Mouse (Mus musculus) forebrain, embryonic 15.5 days (tissue): ENCODE data around the gene Smoc2. TPM values are rescaled to one million over a fixed set of nuclear protein-coding genes. Genes with fewer than 3 reads are reported as not detected.
A peak's percentile ranks its signal among the peaks of the same experiment; 100 is the strongest.

Experiments
- ATAC-seq: fragments of 200-750 bp; cut with Nextera tagmentation; replicated peaks from 2 replicates; pipeline ENCODE4 v1.8.0; 2017; ENCODE audit warnings: mild to moderate bottlenecking, moderate TSS enrichment, moderate library complexity
- H3K27ac ChIP-seq: fragments of 300-500 bp; sonication (generic); replicated peaks from 2 replicates; pipeline ENCODE4 v1.5.1; 2015; ENCODE audit warnings: mild to moderate bottlenecking, inconsistent platforms
- H3K27me3 ChIP-seq: fragments of 300-500 bp; sonication (generic); 2 replicates; pipeline ENCODE4 v1.6.1; 2015; ENCODE audit warnings: inconsistent platforms
- H3K36me3 ChIP-seq: fragments of 300-500 bp; sonication (generic); 2 replicates; pipeline ENCODE4 v1.6.1; 2015; ENCODE audit warnings: mild to moderate bottlenecking, inconsistent platforms
- H3K4me1 ChIP-seq: fragments of 300-500 bp; sonication (generic); 2 replicates; pipeline ENCODE4 v1.6.1; 2015; ENCODE audit warnings: inconsistent platforms
- H3K4me2 ChIP-seq: fragments of 300-500 bp; sonication (generic); replicated peaks from 2 replicates; pipeline ENCODE4 v1.6.1; 2015; ENCODE audit warnings: mild to moderate bottlenecking, inconsistent platforms
- H3K4me3 ChIP-seq: fragments of 300-500 bp; sonication (generic); 2 replicates; pipeline ENCODE4 v1.5.1; 2015; ENCODE audit warnings: mild to moderate bottlenecking, inconsistent platforms
- H3K9ac ChIP-seq: fragments of 300-500 bp; sonication (generic); replicated peaks from 2 replicates; pipeline ENCODE4 v1.6.1; 2015; ENCODE audit warnings: mild to moderate bottlenecking, inconsistent platforms
- H3K9me3 ChIP-seq: fragments of 300-500 bp; sonication (generic); 2 replicates; pipeline ENCODE4 v1.6.1; 2016; ENCODE audit warnings: inconsistent platforms
- WGBS: fragments of 180-500 bp; shearing (Covaris S2); methylation state at CpG from one replicate; pipeline ENCODE4 v1.1.7; 2015; ENCODE audit warnings: mixed read lengths; 5-methylcytosine and 5-hydroxymethylcytosine counted together
- polyA plus RNA-seq: library from polyadenylated mRNA; unstranded; fragments of >200 nt; fragmentation: Nextera tagmentation; extraction: Ambion mirVana; gene quantifications from 2 replicates; pipeline ENCODE4 v1.2.1, GENCODE M21; 2015

The Smoc2 gene
- polyA plus RNA-seq, 1 experiment from 2014 or later, result 1.4 TPM

GRCm38 (mm10) chr17:14370476-14370875 is 91.2 kb downstream of the Smoc2 start:
- peak; percentile 87 for ATAC-seq
- Histone ChIP-seq H3K27me3 (no peaks in the 10 kb centered on the region), H3K36me3 (no peaks in the 10 kb centered on the region), H3K4me1 (peaks cover 4% of the 10 kb centered on the region), H3K9ac (no peak overlapping the region), H3K9me3 (no peaks in the 10 kb centered on the region), H3K27ac (0 out of 2 replicates have a peak overlapping the region, but pooled peaks have one; percentile 32), H3K4me3 (no peak overlapping the region), H3K4me2 (no peak overlapping the region)
- WGBS, result 73% methylated on average over 5 of the region's 5 CpGs

GRCm38 (mm10) chr17:14371606-14372005 is 92.3 kb downstream of the Smoc2 start:
- no peak overlapping the region for H3K4me3 ChIP-seq
- no peak overlapping the region for H3K4me2 ChIP-seq
- no peak for ATAC-seq
- H3K9me3 ChIP-seq, result no peaks in the 10 kb centered on the region
- peaks cover 4% of the 10 kb centered on the region for H3K4me1 ChIP-seq
- WGBS, result 87% methylated on average over 6 of the region's 6 CpGs
- H3K27ac ChIP-seq, result no peak overlapping the region
- H3K27me3 ChIP-seq, result no peaks in the 10 kb centered on the region
- no peaks in the 10 kb centered on the region for H3K36me3 ChIP-seq
- H3K9ac ChIP-seq, result no peak overlapping the region

GRCm38 (mm10) chr17:14372324-14373145 is 93.2 kb downstream of the Smoc2 start:
- Histone ChIP-seq H3K27me3 (no peaks in the 10 kb centered on the region), H3K36me3 (no peaks in the 10 kb centered on the region), H3K9ac (no peak overlapping the region), H3K9me3 (no peaks in the 10 kb centered on the region), H3K4me1 (peaks cover 4% of the 10 kb centered on the region), H3K4me3 (no peak overlapping the region), H3K27ac (no peak overlapping the region), H3K4me2 (no peak overlapping the region)
- 0 out of 2 replicates have a peak, but pooled peaks have one; percentile 5 for ATAC-seq
- 59% methylated on average over 25 of the region's 25 CpGs for WGBS

GRCm38 (mm10) chr17:14378692-14379446 is 99.6 kb downstream of the Smoc2 start:
- 0 out of 2 replicates have a peak overlapping the region, but pooled peaks have one; percentile 29 for H3K27ac ChIP-seq
- H3K4me3 ChIP-seq, result no peak overlapping the region
- 61% methylated on average over 17 of the region's 17 CpGs for WGBS
- no peak overlapping the region for H3K4me2 ChIP-seq
- H3K9me3 ChIP-seq, result no peaks in the 10 kb centered on the region
- H3K36me3 ChIP-seq, result no peaks in the 10 kb centered on the region
- no peaks in the 10 kb centered on the region for H3K27me3 ChIP-seq
- no peak overlapping the region for H3K9ac ChIP-seq
- peak; percentile 44; the same call in 1 of the 2 replicates for ATAC-seq
- 0 out of 2 replicates have a peak, but pooled peaks cover 6% of the 10 kb centered on the region for H3K4me1 ChIP-seq

GRCm38 (mm10) chr17:14379518-14379917 is 100.2 kb downstream of the Smoc2 start:
- Histone ChIP-seq H3K27me3 (no peaks in the 10 kb centered on the region), H3K4me3 (no peak overlapping the region), H3K4me2 (no peak overlapping the region), H3K9me3 (no peaks in the 10 kb centered on the region), H3K36me3 (no peaks in the 10 kb centered on the region), H3K27ac (no peak overlapping the region), H3K9ac (no peak overlapping the region), H3K4me1 (0 out of 2 replicates have a peak, but pooled peaks cover 6% of the 10 kb centered on the region)
- WGBS, result 72% methylated on average over 2 of the region's 2 CpGs
- peak; percentile 71 for ATAC-seq

- no peaks in the 10 kb centered on the region for H3K9me3 ChIP-seq
- H3K9ac ChIP-seq, result no peak overlapping the region
- 0 out of 2 replicates have a peak, but pooled peaks cover 6% of the 10 kb centered on the region for H3K4me1 ChIP-seq
- no peak overlapping the region for H3K4me3 ChIP-seq
- WGBS, result 86% methylated on average over 3 of the region's 3 CpGs
- no peaks in the 10 kb centered on the region for H3K27me3 ChIP-seq
- no peak overlapping the region for H3K4me2 ChIP-seq
- peak; percentile 53 for ATAC-seq
- no peak overlapping the region for H3K27ac ChIP-seq
- no peaks in the 10 kb centered on the region for H3K36me3 ChIP-seq
Measured at GRCm38 (mm10) chr17:14379966-14380365, 100.7 kb downstream of the Smoc2 start.

- 88% methylated on average over 12 of the region's 12 CpGs for WGBS
- Histone ChIP-seq H3K4me3 (no peak overlapping the region), H3K4me1 (0 out of 2 replicates have a peak, but pooled peaks cover 6% of the 10 kb centered on the region), H3K27me3 (no peaks in the 10 kb centered on the region), H3K9me3 (no peaks in the 10 kb centered on the region), H3K36me3 (no peaks in the 10 kb centered on the region), H3K27ac (no peak overlapping the region), H3K4me2 (no peak overlapping the region), H3K9ac (no peak overlapping the region)
- no peak for ATAC-seq
Measured at GRCm38 (mm10) chr17:14380526-14380925, 101.2 kb downstream of the Smoc2 start.

- H3K4me2 ChIP-seq, result no peak overlapping the region
- no peak overlapping the region for H3K9ac ChIP-seq
- H3K4me1 ChIP-seq, result 0 out of 2 replicates have a peak, but pooled peaks cover 6% of the 10 kb centered on the region
- no peak overlapping the region for H3K4me3 ChIP-seq
- H3K9me3 ChIP-seq, result no peaks in the 10 kb centered on the region
- WGBS, result 53% methylated on average over 7 of the region's 7 CpGs
- no peak for ATAC-seq
- no peak overlapping the region for H3K27ac ChIP-seq
- H3K36me3 ChIP-seq, result no peaks in the 10 kb centered on the region
- H3K27me3 ChIP-seq, result no peaks in the 10 kb centered on the region
Measured at GRCm38 (mm10) chr17:14381482-14381881, 102.2 kb downstream of the Smoc2 start.

- 89% methylated on average over 4 of the region's 4 CpGs for WGBS
- Histone ChIP-seq H3K4me1 (0 out of 2 replicates have a peak, but pooled peaks cover 2% of the 10 kb centered on the region), H3K27me3 (no peaks in the 10 kb centered on the region), H3K4me3 (no peak overlapping the region), H3K27ac (no peak overlapping the region), H3K36me3 (no peaks in the 10 kb centered on the region), H3K4me2 (no peak overlapping the region), H3K9ac (no peak overlapping the region), H3K9me3 (no peaks in the 10 kb centered on the region)
- no peak for ATAC-seq
Measured at GRCm38 (mm10) chr17:14383981-14384380, 104.7 kb downstream of the Smoc2 start.

- no peak overlapping the region for H3K27ac ChIP-seq
- no peaks in the 10 kb centered on the region for H3K27me3 ChIP-seq
- no peaks in the 10 kb centered on the region for H3K36me3 ChIP-seq
- no peaks in the 10 kb centered on the region for H3K9me3 ChIP-seq
- WGBS, result 92% methylated on average over 6 of the region's 6 CpGs
- no peak overlapping the region for H3K4me2 ChIP-seq
- no peak for ATAC-seq
- H3K4me1 ChIP-seq, result no peaks in the 10 kb centered on the region
- no peak overlapping the region for H3K4me3 ChIP-seq
- H3K9ac ChIP-seq, result no peak overlapping the region
Measured at GRCm38 (mm10) chr17:14384980-14385379, 105.7 kb downstream of the Smoc2 start.

GRCm38 (mm10) chr17:14387261-14387660 is 108.0 kb downstream of the Smoc2 start:
- Histone ChIP-seq H3K27ac (no peak overlapping the region), H3K27me3 (no peaks in the 10 kb centered on the region), H3K9ac (no peak overlapping the region), H3K36me3 (no peaks in the 10 kb centered on the region), H3K4me2 (no peak overlapping the region), H3K9me3 (no peaks in the 10 kb centered on the region), H3K4me1 (no peaks in the 10 kb centered on the region), H3K4me3 (no peak overlapping the region)
- 52% methylated on average over 6 of the region's 6 CpGs for WGBS
- no peak for ATAC-seq

- Histone ChIP-seq H3K4me1 (no peaks in the 10 kb centered on the region), H3K27me3 (no peaks in the 10 kb centered on the region), H3K9ac (no peak overlapping the region), H3K4me3 (no peak overlapping the region), H3K9me3 (no peaks in the 10 kb centered on the region), H3K4me2 (no peak overlapping the region), H3K36me3 (no peaks in the 10 kb centered on the region), H3K27ac (no peak overlapping the region)
- ATAC-seq, result no peak
- 84% methylated on average over 2 of the region's 2 CpGs for WGBS
Measured at GRCm38 (mm10) chr17:14392443-14392842, 113.1 kb downstream of the Smoc2 start.
